Mouse (Mus musculus) cerebellum, postnatal 14 days (tissue): ENCODE data around the gene Ptpre.
A peak's percentile ranks its signal among the peaks of the same experiment; 100 is the strongest.

ENCODE experiments used
- DNase-seq, 2 experiments: peaks; one replicate each; pipeline ENCODE4 v3.0.0; 2021; ENCODE audit warnings: mixed read lengths in 2 of 2

The Ptpre gene

DNA sequence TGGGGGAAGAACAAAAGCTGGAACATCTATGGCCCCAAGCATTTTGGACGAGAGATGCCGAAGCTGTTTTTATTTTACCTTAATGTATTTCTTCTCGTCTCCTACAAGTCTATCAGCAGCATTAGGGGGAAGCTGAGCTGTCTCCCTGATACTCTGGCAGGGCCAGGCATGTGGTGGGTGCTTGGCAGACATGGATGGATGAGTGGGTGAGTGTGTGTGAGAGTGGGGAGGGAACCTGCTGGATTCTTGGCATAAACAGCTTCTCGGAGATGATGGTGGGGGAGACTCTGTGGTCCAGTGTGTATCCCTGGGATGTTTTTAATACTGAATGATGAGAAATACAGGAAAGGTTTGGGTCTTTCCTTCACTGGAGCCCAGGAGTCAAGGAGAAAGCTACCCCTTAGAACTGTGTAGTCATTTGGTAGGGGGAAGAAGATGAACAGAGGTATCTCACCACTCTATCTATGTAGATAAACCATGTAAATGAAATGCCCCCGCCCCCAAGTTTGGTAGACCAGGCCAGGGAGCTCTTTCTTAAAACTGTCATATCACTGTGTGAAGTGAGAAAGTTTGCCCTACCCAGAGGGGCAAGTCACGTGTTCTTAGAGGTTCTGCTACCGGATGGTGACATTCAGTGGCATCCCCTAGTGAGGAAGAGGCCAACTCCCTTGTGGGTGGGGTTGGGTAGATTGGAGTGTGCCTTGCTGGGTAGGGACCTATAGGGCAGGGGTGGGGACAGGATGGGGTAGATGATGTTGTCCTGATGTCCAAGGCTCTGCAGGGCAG is 43.2 kb downstream of the Ptpre start:
- no peak for DNase-seq

DNA sequence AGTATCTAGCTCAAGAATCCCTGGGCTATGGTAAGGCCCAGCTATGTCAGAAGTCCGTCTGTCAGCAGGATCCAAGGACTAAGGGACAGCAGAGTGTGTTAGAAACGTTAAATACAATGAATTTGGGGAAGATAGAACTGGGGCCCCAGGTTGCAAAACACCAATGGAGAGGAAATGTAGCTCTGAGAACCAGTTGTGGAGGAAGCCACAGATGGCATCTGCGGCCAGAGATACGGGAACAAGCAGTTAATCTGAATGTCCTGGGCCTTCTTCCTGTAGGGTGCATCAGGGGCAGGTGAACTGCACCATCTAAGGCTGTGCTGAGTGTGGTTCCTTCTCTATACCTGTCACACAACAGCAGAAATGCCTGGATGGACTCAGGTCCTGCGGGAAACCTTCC is 43.8 kb downstream of the Ptpre start:
- no peak for DNase-seq

DNA sequence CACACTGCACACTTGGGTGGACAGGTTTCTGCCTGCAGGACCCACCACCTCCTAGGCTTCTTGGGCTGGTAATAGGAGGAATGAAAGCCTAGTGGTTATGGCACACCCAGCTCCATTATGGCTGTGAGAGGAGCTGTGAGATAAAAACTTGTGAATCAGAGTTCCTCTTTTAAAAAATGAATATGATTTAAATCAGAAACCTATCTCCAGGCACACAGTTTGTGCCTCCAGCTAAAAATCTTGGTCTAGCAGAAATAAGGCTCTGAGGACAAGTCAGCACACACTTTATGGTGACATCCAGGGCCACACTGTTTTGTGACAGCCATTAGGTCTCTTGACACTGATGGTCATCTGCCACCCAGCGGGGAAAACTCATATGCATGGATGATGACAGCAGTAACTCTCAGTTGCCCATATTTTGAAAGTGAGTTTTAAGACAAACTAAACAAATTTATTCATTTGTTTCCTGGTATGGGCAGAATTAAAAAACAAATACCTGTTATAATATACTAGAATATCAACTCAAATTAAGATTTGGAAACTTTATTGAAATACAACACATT is 47.9 kb downstream of the Ptpre start:
- DNase-seq: no peak

DNA sequence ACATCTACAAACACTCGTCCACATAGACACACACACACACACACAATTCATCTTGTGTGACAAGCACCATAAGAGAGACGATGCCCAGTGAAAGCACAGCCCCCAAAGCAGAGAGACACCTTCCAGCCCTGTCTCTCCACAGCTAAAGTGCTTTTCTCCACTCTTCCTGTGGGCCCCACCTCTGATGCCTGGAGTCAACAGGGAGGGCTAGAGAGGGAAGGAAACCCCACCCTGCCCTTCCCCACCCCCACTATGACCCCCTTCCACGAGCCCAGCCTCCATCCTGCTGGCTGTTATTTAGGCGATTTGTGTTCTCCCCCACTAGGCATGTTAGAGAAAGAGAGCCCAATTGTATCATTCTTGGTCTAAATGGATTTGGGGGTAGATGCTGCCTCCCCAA is 49.1 kb downstream of the Ptpre start:
- no peak for DNase-seq

DNA sequence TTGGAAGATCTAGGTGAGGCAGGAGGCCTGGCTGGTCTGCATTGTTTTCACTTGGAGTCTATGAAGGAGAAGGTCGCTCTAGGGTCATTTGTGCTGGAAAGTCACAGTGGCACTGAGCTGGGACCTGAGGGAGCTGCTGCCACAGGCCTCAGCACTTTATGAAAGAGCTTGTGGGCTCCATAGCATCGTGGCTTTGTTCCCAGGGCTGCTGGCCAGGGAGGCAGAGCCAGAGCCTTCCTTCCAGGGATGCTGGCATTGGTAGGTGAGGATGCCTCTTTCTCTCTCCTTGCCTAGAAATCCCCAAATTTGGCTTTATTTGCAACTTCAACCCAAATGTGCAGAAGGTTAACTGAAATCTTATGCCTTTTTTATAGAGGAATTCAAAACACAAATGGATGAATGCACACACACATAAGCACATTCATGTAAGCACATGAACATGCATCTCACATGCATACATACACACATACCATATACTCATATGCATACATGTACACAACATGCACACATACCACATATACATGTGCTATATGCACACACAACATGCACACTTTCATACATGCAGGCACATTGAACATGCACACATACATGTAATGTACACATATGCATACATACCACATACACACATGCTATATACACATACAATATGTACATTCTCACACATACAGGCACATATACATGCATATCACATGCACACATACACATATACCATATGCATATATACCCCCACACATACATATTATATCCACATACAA is 50.7 kb downstream of the Ptpre start:
- DNase-seq: peak; percentile 82 to 88

DNA sequence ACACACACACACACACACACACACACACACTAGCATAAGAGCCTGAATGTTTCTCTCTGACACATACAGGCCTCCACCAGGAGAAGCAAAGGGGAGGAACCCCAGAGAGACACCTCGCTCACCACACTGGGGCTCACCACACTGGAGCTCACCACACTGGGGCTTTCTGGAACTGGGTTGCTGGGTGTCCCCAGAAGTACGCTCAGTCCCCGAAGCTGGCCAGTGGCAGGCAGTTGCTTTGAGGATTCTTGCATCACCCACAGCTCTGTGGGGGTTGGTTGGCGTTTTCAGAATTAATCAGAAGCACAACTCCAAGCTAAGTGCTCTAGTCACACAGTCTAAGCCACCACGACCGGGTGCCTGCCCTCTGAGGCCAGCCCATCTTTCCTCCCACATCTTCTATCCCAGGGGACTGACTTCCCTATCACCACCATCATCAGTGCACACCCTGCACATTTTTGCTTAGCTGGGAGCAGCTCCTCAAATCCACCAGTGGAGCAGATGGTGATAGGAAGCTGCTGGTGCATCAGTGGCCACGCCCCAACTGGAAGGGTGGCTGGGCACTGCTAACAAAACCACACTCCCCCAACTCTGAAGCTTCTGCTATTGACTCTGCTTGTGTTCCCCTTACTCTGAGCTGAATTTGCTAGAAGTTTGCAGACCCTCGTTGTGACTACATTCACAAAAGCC is 51.5 kb downstream of the Ptpre start:
- DNase-seq: no peak

DNA sequence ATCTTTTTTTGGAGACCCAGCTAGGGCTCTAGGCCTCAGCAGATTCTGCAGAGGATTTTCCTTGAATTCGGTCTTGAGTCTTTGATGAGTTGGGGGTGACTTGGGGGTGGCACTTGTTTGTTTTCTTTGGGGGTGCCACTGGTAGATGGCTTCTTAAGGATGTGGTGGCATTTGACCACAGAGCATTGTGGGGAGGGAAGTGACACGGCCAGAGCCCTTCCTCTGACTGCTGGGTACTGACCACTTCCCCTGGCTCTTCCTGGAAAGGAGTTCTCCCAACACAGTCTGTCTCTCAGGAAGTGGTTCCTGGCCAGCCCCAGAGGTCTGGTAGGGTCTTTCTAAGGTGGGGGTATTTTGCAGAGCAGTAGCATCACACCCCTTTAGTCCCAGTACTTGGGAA is 54.2 kb downstream of the Ptpre start:
- no peak for DNase-seq

DNA sequence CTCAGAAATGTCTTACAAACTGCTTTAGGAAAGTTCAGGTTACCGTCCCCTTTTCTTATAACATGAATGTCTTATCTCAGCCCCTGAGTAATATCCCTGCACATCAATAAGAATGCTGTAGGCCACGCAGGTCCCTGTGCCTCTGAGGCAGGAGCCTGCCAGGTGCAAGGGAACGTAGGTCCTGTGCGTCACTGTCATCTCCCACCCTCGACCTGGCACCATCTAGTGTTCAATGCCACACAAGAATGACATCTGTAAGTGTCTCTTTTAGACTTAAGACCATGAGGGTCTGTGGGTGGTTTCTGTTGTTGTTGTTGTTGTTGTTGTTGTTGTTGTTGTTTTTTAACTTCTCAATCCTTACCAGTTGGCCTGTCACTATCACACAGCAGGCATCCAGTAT is 56.0 kb downstream of the Ptpre start:
- no peak for DNase-seq

DNA sequence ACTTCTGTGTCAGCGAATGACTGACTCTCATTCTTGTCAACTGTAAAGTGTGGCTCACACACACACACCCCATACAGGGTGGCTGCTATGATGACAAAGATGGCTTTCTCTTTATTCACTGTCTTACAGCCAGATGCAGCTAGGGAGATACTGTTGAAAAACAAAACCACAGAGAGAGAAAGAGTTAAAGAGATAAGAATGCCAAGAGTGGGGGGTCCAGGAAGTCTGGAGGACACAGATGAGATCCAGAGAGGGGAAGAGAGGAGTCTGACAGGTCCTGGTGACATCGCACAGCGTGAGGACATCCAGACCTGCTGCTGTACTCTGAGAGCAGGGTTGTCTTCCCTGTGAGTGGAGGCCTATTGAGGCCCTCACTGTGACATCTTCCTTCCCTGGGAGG is 56.5 kb downstream of the Ptpre start:
- DNase-seq: no peak

DNA sequence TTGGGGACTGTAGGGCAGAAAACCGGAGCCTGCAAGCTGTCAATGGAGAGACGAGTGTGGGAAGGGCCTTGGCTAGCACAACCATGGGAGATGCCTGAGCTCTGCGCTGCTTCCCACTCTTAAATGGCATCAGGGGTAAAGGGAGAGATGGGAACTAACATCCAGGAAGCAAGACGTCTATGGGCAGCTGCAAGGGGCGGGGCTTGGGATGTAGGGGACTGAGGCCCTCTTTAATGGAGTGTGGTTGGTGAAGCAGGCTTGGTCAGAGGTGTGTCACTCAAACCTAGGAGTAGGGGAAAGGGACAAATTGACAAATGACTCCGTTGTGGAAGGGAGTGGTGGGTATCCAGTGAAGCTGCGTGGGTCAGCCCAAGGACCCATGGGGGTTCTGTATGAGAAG is 57.4 kb downstream of the Ptpre start:
- no peak for DNase-seq

DNA sequence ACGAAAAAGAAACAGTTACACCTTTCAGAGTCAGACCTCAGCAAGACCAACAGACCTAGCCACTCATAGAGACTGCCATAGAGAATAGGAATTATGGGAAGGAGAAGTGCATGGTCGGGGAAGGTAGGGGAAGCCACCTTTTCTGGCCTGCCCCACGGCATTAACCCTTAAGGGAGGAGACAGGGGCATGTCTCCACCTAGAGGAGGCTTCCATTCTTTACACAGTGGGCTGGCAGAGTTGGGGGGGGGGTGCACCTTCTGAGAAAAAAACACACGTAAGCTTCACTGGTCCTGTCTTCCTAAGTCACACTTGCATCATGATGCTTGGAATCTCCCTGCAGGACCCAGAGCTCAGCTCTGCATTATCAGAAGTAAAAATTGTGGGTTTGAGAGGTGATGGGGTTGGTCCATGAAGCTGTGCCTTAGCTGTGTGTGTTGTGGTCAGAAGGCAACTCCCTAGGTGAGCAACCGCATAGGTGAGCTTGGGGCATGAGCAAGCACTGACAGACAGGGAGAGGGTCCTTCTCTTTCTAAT is 58.4 kb downstream of the Ptpre start:
- no peak for DNase-seq

DNA sequence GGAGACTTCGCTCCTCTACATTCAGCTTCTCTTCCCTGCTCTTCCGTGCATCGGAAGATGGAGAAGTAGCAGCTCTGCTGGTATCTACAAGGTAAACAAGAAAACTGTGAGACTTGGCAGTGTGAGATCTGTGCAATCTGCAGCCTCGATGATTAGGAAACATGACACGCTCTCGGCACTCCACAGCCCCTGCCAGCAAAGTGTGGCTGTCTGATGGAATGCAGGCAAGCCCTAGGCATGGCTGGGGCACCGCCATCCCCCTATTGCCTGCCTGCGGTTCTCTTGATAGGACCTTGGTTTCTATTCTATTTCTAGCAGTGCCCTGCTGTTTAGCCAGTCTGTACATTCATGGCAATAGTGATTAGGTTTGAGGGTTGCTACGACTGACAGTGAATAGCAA is 59.7 kb downstream of the Ptpre start:
- DNase-seq: peak; percentile 37 to 58

DNA sequence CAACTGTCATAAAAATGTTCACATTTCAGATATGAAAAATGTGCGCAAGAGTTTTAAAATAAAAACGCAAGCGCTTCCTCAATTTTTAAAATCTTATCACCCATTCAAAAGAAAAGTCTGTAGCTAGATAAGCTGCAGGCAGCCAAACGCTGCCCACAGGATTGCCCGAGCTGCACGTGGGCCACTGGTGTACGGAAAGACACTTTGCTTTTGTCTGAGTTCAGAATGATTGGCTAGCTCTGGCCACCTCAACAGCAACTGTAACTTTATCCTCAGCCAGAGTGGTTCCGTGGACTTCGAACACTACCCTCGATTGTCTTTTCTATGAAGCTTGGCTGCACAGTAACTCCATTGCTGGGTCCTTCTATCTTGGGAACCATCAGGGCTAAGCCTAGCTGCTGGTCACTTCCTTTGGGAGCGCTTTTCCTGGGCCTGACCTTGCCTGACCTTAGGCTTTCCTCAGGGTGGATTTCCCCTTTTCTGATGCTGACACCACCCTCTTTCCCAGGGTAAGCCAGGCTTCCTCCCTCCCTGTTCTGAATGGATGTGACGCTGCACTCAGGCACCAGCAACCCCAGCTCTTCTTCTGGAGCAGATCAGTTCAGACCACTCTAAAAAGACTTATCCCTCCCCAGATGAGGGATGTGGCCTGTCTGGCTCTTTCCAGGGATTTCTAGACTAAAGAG is 60.5 kb downstream of the Ptpre start:
- no peak for DNase-seq

DNA sequence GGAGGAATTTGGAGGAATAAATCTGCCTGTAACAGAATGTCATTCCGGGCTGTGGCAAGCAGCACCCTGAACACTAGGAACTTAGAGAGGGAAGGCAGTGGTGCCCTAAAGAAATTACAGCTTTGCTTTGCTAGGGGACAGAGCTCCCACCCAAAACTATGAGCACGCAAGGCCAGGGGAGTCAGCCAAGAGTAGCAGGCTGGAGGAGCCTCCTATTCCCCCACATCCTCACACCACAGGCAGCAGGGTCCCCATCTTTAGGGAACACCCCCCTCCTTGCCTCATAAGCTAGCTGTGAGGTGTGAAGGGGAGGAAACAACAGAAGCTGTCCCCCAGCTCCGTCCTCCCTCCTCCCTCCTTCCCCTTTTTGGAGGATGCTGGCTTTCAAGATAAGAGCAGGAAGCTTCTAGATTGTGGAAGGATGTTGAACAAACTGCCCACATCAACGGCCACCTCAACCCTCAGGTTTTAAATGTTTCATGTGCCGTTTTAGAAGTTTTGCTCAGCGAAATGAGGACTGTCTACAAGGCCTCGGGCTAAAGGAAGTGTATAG is 61.1 kb downstream of the Ptpre start:
- no peak for DNase-seq

DNA sequence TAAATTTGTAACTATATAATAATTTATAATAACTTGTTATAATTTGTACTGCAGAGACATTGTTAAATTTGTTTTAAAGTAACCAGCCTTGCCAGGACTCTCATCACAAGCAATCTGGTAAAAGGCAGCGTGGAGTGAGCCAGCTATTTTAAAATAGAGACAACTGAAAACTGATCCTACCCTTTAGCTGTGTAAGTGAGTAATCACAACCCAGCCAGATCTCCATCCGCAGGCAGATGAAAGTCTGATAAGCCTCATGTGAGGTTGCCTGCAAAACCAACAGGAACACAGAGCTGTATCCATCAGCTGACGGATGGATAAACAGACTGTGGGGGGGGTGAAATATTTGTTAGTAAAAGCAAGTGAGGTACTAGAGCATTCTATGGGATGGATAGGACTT is 62.8 kb downstream of the Ptpre start:
- no peak for DNase-seq

DNA sequence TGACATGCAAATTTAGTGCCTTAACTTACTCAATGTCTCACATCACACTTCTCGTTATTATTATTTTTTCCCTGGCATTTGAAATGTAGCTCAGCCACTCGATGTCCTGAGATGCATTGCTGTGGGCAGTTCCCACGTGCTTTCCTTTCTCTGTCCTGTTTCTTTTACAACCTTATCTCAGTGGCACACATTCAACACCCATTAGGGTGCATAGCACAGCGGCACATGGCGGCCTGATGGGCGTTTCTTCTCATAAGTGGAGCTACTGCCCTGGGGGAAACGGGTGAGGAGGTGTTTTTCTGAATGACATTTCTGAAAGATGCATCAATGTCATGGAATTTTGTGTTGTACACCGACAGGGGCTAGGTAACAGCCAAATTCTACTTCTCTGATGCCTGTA is 64.3 kb downstream of the Ptpre start:
- DNase-seq: no peak

DNA sequence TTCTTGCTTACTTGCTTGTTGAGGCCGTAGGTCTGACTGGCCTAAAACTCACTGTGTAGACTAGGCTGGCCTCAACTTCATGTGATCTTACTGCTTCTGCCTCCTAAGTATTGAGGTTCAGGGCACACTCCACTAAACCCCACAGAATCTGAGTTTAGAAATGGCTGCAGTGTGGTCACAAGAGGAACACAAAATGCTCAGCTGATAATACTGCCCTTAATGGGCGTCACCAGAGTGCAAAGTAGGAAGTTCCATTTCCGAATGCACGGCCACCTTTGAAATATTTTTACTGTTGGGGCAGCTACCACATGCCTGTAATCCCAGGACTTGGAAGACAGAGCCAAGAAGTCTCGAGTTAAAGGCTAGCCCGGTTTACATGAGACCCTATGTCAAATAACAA is 65.0 kb downstream of the Ptpre start:
- no peak for DNase-seq

DNA sequence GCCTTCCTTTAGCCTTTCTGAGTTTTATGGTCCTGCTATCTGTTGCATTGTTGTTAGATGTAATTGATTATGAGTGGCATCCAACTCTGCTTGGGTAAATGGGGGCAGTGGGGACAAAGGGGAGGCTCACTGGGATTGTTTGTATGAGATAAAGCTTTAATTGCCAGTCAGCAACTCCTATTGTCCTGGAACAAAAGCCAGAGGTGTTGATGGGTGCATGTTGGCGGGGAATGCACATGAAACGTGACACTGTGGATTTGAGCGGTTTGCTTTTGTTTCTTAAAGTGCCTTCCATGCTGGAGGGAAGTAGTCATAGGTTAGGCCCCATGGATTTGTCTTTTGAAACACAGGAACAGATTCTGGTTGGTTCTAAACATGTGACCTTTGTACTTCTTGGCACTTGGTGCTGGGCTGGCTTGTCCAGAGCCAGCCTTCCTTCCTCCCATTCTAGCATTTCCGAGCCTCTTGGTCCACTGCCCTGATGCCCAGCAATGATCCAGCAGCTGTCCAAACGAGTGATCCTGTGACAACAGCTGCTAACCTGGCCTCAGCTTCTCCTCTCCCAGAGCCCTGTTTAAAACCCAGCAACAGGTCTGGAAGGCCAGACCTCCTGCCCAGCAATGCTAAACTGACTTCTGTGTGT is 65.7 kb downstream of the Ptpre start:
- peak in 1 of 2 experiments; percentile 34 for DNase-seq

DNA sequence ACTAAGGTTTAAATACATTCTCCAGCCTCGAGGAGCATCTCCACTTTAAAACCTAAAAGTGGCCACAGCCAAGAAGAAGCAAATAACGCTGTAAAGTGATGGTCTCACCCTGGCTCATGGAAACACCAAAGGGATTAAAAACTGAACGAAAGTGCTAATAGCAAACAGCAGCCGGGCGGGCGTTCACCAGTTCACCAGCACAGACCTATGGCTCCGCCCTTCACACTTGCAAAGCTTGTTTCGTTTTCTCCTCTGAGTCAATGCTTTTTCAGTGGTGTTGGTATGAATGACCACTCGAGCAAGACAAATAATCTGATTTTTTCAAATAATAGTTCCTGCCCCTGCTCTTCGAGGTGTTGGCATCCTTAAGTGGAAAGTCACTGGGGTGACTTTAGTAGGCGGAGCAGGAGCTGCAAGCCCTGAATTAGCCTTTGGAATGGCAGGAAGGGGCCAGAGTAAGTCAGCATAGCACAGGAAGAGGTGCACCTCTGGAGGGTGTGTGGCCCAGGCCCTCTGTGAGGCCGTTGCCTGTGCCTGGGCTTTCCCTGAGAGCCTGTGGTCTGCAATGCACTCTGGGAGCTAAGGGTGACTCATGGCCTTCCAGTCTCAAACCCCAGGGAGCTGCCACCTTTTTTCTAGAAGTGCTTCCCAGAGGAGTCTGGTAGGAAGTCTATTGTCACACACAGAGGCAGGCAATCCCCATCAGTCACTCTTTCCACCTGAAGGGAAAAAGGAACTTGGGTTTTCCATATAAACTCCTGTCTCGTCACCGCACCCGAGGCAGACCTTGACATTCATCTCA is 67.9 kb downstream of the Ptpre start:
- DNase-seq: no peak

DNA sequence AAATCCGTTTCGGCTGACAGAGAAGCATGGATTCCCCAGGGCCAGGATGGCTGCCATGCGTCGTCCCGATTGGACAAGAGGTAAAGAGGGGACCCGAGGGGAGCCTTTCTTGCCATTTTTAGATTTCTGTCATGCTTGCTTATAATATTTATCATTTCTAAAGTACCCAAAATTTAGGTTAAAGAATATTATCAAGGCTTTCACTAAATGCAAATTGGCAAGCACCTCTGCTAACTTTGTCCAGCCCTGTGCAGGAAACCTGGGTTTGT is 68.5 kb downstream of the Ptpre start:
- DNase-seq: no peak

DNA sequence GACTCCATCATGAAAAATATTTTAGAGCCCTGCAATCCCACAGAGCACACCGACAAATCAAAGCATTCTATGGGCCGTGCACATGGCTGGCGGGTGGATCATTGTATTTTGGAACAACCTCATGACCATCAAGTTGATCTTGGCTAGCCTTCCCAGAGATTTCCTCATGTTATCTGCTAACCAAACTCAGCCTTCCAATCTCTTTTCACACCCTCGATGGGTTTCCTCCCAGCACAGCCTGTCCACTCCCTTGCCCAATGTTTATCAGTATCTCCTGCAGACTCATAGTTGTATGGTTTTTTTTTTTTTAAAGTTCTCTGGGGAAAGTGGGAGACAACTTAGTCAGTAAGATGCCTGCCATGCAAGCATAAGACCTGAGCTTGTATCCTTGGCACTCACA is 70.9 kb downstream of the Ptpre start:
- DNase-seq: no peak
